Mouse (Mus musculus) CH12.LX (cell line): Measurements from ENCODE around the gene Ndn.

Experiments used
- CTCF ChIP-seq, 2 experiments: IDR thresholded peaks in 1 of 2; conservative IDR thresholded peaks in 1 of 2; 2 replicates each; pipeline ENCODE4 v1.5.1; 2011 to 2012; ENCODE audit warnings: low read depth in 2 of 2, low read length in 2 of 2, improper control_type of control experiment in 1 of 2, inconsistent platforms in 1 of 2, mild to moderate bottlenecking in 1 of 2, moderate library complexity in 1 of 2
- E2F4 ChIP-seq: IDR thresholded peaks from 2 replicates; pipeline ENCODE4 v1.6.1; 2011; ENCODE audit warnings: low read depth, low read length, improper control_type of control experiment; ENCODE audit not compliant: insufficient replicate concordance
- MXI1 ChIP-seq: IDR thresholded peaks from 2 replicates; pipeline ENCODE4 v1.6.1; 2011; ENCODE audit warnings: mild to moderate bottlenecking, low read depth, low read length, improper control_type of control experiment
- ZMIZ1 ChIP-seq: IDR thresholded peaks from 2 replicates; pipeline ENCODE4 v1.6.1; 2012; ENCODE audit warnings: low read depth, mild to moderate bottlenecking, inconsistent platforms, low read length, improper control_type of control experiment

DNA sequence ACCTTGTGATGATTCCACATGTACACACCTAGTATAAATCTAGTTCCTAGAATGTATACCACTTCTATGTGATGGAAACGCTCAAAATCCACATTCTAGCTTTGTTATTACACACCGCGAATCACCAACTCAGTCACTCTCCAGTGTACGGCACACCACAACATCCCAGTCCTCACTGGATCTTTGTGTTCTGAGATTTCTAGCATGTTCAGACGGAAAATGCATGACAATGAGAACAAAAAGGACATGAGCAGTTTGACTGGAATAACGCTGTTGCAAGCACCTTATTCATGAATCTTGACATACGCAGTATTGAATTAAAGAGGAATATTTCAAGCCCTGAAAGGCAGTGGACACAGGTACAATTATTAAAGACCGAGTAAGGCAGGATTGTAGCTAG lies 20.4 kb downstream of the Ndn start:
- no peak for TF ChIP-seq E2F4
- TF ChIP-seq MXI1, result no peak
- TF ChIP-seq CTCF (conservative IDR thresholded peaks at IDR 0.05 in 1 of 2, IDR thresholded peaks at IDR 0.05 in 1 of 2; ENCODE audit: low read depth in 2 of 2, low read length in 2 of 2), result no peak
- no peak for TF ChIP-seq ZMIZ1
